In genomic region chr7:74459812-74460211, GRCm38 (mm10) we compare ENCODE assay signal across 13 mouse cellular contexts.
DNase-seq lines count a peak whose midpoint lies in the region; ATAC-seq and TF ChIP-seq lines count a peak whose summit lies in the region.
"Had no signal": no experiment of that assay in that cellular context is flagged by ENCODE, and none has a peak within 500 bp of the region (broad histone marks: within the 10 kb centered on the region; RNA-seq: fewer than 3 reads in every experiment).

No protein-coding gene starts in this region.

- peak; percentile 91 for DNase-seq in heart, adult 11 months
- DNase-seq in adipocyte (ENCODE audit: low spot score), result peak; percentile 7
- DNase-seq in lung, postnatal 4 days, result peak; percentile 35 to 64
- no peak for DNase-seq in hindbrain, postnatal 0 days (ENCODE audit: low spot score)
- no peak for DNase-seq in retina, embryonic 14.5 days (ENCODE audit: low spot score)
- DNase-seq: right cerebral cortex, postnatal 4 days had no signal

- no peak overlapping the region for H3K4me2 ChIP-seq in heart, embryonic 11.5 days
- no peak overlapping the region for H3K4me2 ChIP-seq in intestine, embryonic 16.5 days (ENCODE audit: low read depth, low read length)
- no peak overlapping the region for H3K4me2 ChIP-seq in kidney, embryonic 16.5 days (replicated peaks; ENCODE audit: low read depth, low read length)
- H3K4me2 ChIP-seq in hindbrain, postnatal 0 days (ENCODE audit: low read depth, low read length), result no peak overlapping the region
- H3K4me2 ChIP-seq: liver, embryonic 11.5 days had no signal

- no peaks in the 10 kb centered on the region for H3K27me3 ChIP-seq in heart, embryonic 11.5 days (ENCODE audit: control insufficient read depth, insufficient read depth, low read length)
- no peaks in the 10 kb centered on the region for H3K27me3 ChIP-seq in intestine, embryonic 16.5 days (replicated peaks; ENCODE audit: control insufficient read depth, insufficient read depth, low read length)
- no peaks in the 10 kb centered on the region for H3K27me3 ChIP-seq in kidney, embryonic 16.5 days (ENCODE audit: insufficient read depth, low read length)
- no peaks in the 10 kb centered on the region for H3K27me3 ChIP-seq in hindbrain, postnatal 0 days (ENCODE audit: insufficient read depth, low read length)
- H3K27me3 ChIP-seq: megakaryocyte, embryonic 14.5 days had no signal

- no peaks in the 10 kb centered on the region for H3K9me3 ChIP-seq in heart, embryonic 11.5 days (replicated peaks; ENCODE audit: control insufficient read depth, low read length)
- H3K9me3 ChIP-seq in intestine, embryonic 16.5 days (ENCODE audit: control insufficient read depth, low read length), result no peaks in the 10 kb centered on the region
- H3K9me3 ChIP-seq in kidney, embryonic 16.5 days (ENCODE audit: low read length), result no peaks in the 10 kb centered on the region
- no peaks in the 10 kb centered on the region for H3K9me3 ChIP-seq in hindbrain, postnatal 0 days (ENCODE audit: low read length)
- H3K9me3 ChIP-seq: forebrain, embryonic 10.5 days; megakaryocyte, embryonic 14.5 days had no signal

- H3K9ac ChIP-seq in heart, embryonic 11.5 days (ENCODE audit: low read depth, low read length), result no peak overlapping the region
- no peak overlapping the region for H3K9ac ChIP-seq in intestine, embryonic 16.5 days (ENCODE audit: low read depth, low read length)
- no peak overlapping the region for H3K9ac ChIP-seq in kidney, embryonic 16.5 days (replicated peaks; ENCODE audit: low read length)
- no peak overlapping the region for H3K9ac ChIP-seq in hindbrain, postnatal 0 days (replicated peaks; ENCODE audit: low read length)

- no peak for ATAC-seq in heart, embryonic 11.5 days (replicated peaks; ENCODE audit: insufficient number of reproducible peaks, low FRiP score, low TSS enrichment)
- ATAC-seq in intestine, embryonic 16.5 days, result no peak
- ATAC-seq in kidney, embryonic 16.5 days (ENCODE audit: low FRiP score, low TSS enrichment), result no peak
- no peak for ATAC-seq in hindbrain, postnatal 0 days

- no peak for TF ChIP-seq CTCF in hindbrain, postnatal 0 days (IDR thresholded peaks at IDR 0.05; ENCODE audit: low read depth)

- H3K36me3 ChIP-seq in heart, embryonic 11.5 days (ENCODE audit: control insufficient read depth, insufficient read depth, low read length), result no peaks in the 10 kb centered on the region
- H3K36me3 ChIP-seq in intestine, embryonic 16.5 days (ENCODE audit: control insufficient read depth, insufficient read depth, low read length), result no peaks in the 10 kb centered on the region
- no peaks in the 10 kb centered on the region for H3K36me3 ChIP-seq in kidney, embryonic 16.5 days (ENCODE audit: insufficient read depth, low read length)
- no peaks in the 10 kb centered on the region for H3K36me3 ChIP-seq in hindbrain, postnatal 0 days (ENCODE audit: insufficient read depth, low read length)
- H3K36me3 ChIP-seq: forebrain, embryonic 10.5 days; G1E had no signal

- H3K4me3 ChIP-seq in heart, embryonic 11.5 days (ENCODE audit: low read depth, low read length), result no peak overlapping the region
- H3K4me3 ChIP-seq in intestine, embryonic 16.5 days (ENCODE audit: low read length), result no peak overlapping the region
- H3K4me3 ChIP-seq in kidney, embryonic 16.5 days (ENCODE audit: low read length), result no peak overlapping the region
- no peak overlapping the region for H3K4me3 ChIP-seq in hindbrain, postnatal 0 days (ENCODE audit: low read length)
- H3K4me3 ChIP-seq: forebrain, embryonic 10.5 days; megakaryocyte, embryonic 14.5 days had no signal

- peaks cover 24% of the 10 kb centered on the region for H3K4me1 ChIP-seq in heart, embryonic 11.5 days (ENCODE audit: control insufficient read depth, insufficient read depth, low read length)
- peaks cover 5% of the 10 kb centered on the region; the same call in 1 of the 2 replicates for H3K4me1 ChIP-seq in intestine, embryonic 16.5 days (ENCODE audit: control insufficient read depth, insufficient read depth, low read length)
- peaks cover 13% of the 10 kb centered on the region for H3K4me1 ChIP-seq in kidney, embryonic 16.5 days (ENCODE audit: insufficient read depth, low read length)
- peaks cover 3% of the 10 kb centered on the region; the same call in 1 of the 2 replicates for H3K4me1 ChIP-seq in hindbrain, postnatal 0 days (ENCODE audit: insufficient read depth, low read length)

- 78% methylated on average over 3 of the region's 3 CpGs for WGBS in heart, embryonic 11.5 days (ENCODE audit: insufficient replicate concordance)
- 56% methylated on average over 3 of the region's 3 CpGs for WGBS in intestine, embryonic 16.5 days
- WGBS in kidney, embryonic 16.5 days, result 84% methylated on average over 3 of the region's 3 CpGs
- WGBS in hindbrain, postnatal 0 days, result 88% methylated on average over 3 of the region's 3 CpGs

- no peak overlapping the region for H3K27ac ChIP-seq in heart, embryonic 11.5 days (ENCODE audit: low read depth, low read length)
- H3K27ac ChIP-seq in intestine, embryonic 16.5 days (ENCODE audit: low read length), result 0 out of 2 replicates have a peak overlapping the region, but pooled peaks have one; percentile 26
- no peak overlapping the region for H3K27ac ChIP-seq in kidney, embryonic 16.5 days (ENCODE audit: low read length)
- no peak overlapping the region for H3K27ac ChIP-seq in hindbrain, postnatal 0 days
- H3K27ac ChIP-seq: forebrain, embryonic 10.5 days had no signal

Comparison
In these comparisons a context has a peak if more than half of its experiments do, and no peak if none do; other contexts are left out.
1. DNase-seq: peak in heart, adult 11 months (single experiment), adipocyte (single experiment) and lung, postnatal 4 days (2 of 2); none in hindbrain, postnatal 0 days (single experiment) and retina, embryonic 14.5 days (single experiment).